Mouse (Mus musculus) midbrain, embryonic 12.5 days (tissue): Measurements from ENCODE around the gene Sec16a. TPM values are rescaled to one million over a fixed set of nuclear protein-coding genes. Genes with fewer than 3 reads are reported as not detected.
A peak's percentile ranks its signal among the peaks of the same experiment; 100 is the strongest.

Source experiments
- ATAC-seq: fragments of 200-750 bp; cut with Nextera tagmentation; 2 replicates; pipeline ENCODE4 v1.8.0; 2017; ENCODE audit warnings: low read depth, moderate TSS enrichment, moderate library complexity; ENCODE audit not compliant: low FRiP score
- H3K27ac ChIP-seq: fragments of 300-500 bp; sonication (generic); replicated peaks from 2 replicates; pipeline ENCODE4 v1.5.1; 2016; ENCODE audit warnings: mild to moderate bottlenecking
- H3K27me3 ChIP-seq: fragments of 300-500 bp; sonication (generic); 2 replicates; pipeline ENCODE4 v1.6.1; 2016; ENCODE audit warnings: mild to moderate bottlenecking
- H3K36me3 ChIP-seq: fragments of 300-500 bp; sonication (generic); 2 replicates; pipeline ENCODE4 v1.6.1; 2016
- H3K4me1 ChIP-seq: fragments of 300-500 bp; sonication (generic); 2 replicates; pipeline ENCODE4 v1.6.1; 2016
- H3K4me2 ChIP-seq: fragments of 300-500 bp; sonication (generic); replicated peaks from 2 replicates; pipeline ENCODE4 v1.6.1; 2016; ENCODE audit warnings: mild to moderate bottlenecking, moderate library complexity
- H3K4me3 ChIP-seq: fragments of 300-500 bp; sonication (generic); 2 replicates; pipeline ENCODE4 v1.5.1; 2016; ENCODE audit warnings: mild to moderate bottlenecking
- H3K9ac ChIP-seq: fragments of 300-500 bp; sonication (generic); replicated peaks from 2 replicates; pipeline ENCODE4 v1.6.1; 2016; ENCODE audit warnings: mild to moderate bottlenecking, moderate library complexity
- H3K9me3 ChIP-seq: fragments of 300-500 bp; sonication (generic); 2 replicates; pipeline ENCODE4 v1.6.1; 2016; ENCODE audit warnings: mild to moderate bottlenecking
- WGBS: fragments of 180-500 bp; shearing (Covaris S2); methylation state at CpG from one replicate; pipeline ENCODE4 v1.1.7; 2016; 5-methylcytosine and 5-hydroxymethylcytosine counted together
- polyA plus RNA-seq: library from polyadenylated mRNA; unstranded; fragments of >200 nt; fragmentation: Nextera tagmentation; extraction: Ambion mirVana; gene quantifications from 2 replicates; pipeline ENCODE4 v1.2.1, GENCODE M21; 2016

The Sec16a gene
- polyA plus RNA-seq, 1 experiment from 2014 or later: 29.3 TPM

- Histone ChIP-seq H3K4me2 (no peak overlapping the region), H3K9ac (no peak overlapping the region), H3K4me3 (no peak overlapping the region), H3K27me3 (no peaks in the 10 kb centered on the region), H3K4me1 (peaks cover 27% of the 10 kb centered on the region), H3K27ac (no peak overlapping the region), H3K9me3 (no peaks in the 10 kb centered on the region), H3K36me3 (peaks cover 100% of the 10 kb centered on the region)
- WGBS: 88% methylated on average over 6 of the region's 6 CpGs
- ATAC-seq: no peak
Measured at GRCm38 (mm10) chr2:26471652-26472285, 26.8 kb upstream of the Sec16a start.

GRCm38 (mm10) chr2:26470967-26471366 lies 26.0 kb upstream of the Sec16a start:
- Histone ChIP-seq H3K9me3 (no peaks in the 10 kb centered on the region), H3K27ac (no peak overlapping the region), H3K9ac (no peak overlapping the region), H3K4me1 (peaks cover 19% of the 10 kb centered on the region), H3K4me3 (no peak overlapping the region), H3K36me3 (peaks cover 100% of the 10 kb centered on the region), H3K4me2 (no peak overlapping the region), H3K27me3 (no peaks in the 10 kb centered on the region)
- ATAC-seq: no peak
- 93% methylated on average over 17 of the region's 17 CpGs for WGBS

- Histone ChIP-seq H3K27me3 (no peaks in the 10 kb centered on the region), H3K4me3 (no peak overlapping the region), H3K9me3 (no peaks in the 10 kb centered on the region), H3K9ac (no peak overlapping the region), H3K27ac (0 out of 2 replicates have a peak overlapping the region, but pooled peaks have one; percentile 3), H3K4me1 (0 out of 2 replicates have a peak, but pooled peaks cover 4% of the 10 kb centered on the region), H3K4me2 (no peak overlapping the region), H3K36me3 (peaks cover 98% of the 10 kb centered on the region)
- no peak for ATAC-seq
- 94% methylated on average over 15 of the region's 15 CpGs for WGBS
Measured at GRCm38 (mm10) chr2:26468376-26468775, 23.4 kb upstream of the Sec16a start.

GRCm38 (mm10) chr2:26463412-26463811 lies 18.4 kb upstream of the Sec16a start:
- H3K9me3 ChIP-seq: no peaks in the 10 kb centered on the region
- peaks cover 9% of the 10 kb centered on the region; the same call in 1 of the 2 replicates for H3K4me1 ChIP-seq
- WGBS: 94% methylated on average over 6 of the region's 6 CpGs
- H3K9ac ChIP-seq: no peak overlapping the region
- H3K4me3 ChIP-seq: no peak overlapping the region
- ATAC-seq: no peak
- H3K36me3 ChIP-seq: peaks cover 95% of the 10 kb centered on the region
- no peak overlapping the region for H3K4me2 ChIP-seq
- no peaks in the 10 kb centered on the region for H3K27me3 ChIP-seq
- no peak overlapping the region; the same call in 1 of the 2 replicates for H3K27ac ChIP-seq

GRCm38 (mm10) chr2:26462980-26463379 lies 18.0 kb upstream of the Sec16a start:
- Histone ChIP-seq H3K4me1 (peaks cover 9% of the 10 kb centered on the region; the same call in 1 of the 2 replicates), H3K4me3 (no peak overlapping the region), H3K27me3 (no peaks in the 10 kb centered on the region), H3K9ac (no peak overlapping the region), H3K36me3 (peaks cover 95% of the 10 kb centered on the region), H3K9me3 (no peaks in the 10 kb centered on the region), H3K4me2 (no peak overlapping the region), H3K27ac (no peak overlapping the region)
- WGBS: 88% methylated on average over 3 of the region's 3 CpGs
- ATAC-seq: no peak

GRCm38 (mm10) chr2:26461667-26462066 lies 16.7 kb upstream of the Sec16a start:
- ATAC-seq: no peak
- Histone ChIP-seq H3K36me3 (peaks cover 87% of the 10 kb centered on the region), H3K4me1 (peaks cover 5% of the 10 kb centered on the region; the same call in 1 of the 2 replicates), H3K9me3 (no peaks in the 10 kb centered on the region), H3K4me2 (no peak overlapping the region), H3K9ac (no peak overlapping the region), H3K27ac (0 out of 2 replicates have a peak overlapping the region, but pooled peaks have one; percentile 3), H3K4me3 (no peak overlapping the region), H3K27me3 (no peaks in the 10 kb centered on the region)
- 93% methylated on average over 5 of the region's 5 CpGs for WGBS

GRCm38 (mm10) chr2:26460837-26461236 lies 15.8 kb upstream of the Sec16a start:
- peaks cover 79% of the 10 kb centered on the region for H3K36me3 ChIP-seq
- no peak for ATAC-seq
- H3K4me1 ChIP-seq: peaks cover 5% of the 10 kb centered on the region; the same call in 1 of the 2 replicates
- WGBS: 95% methylated on average over 13 of the region's 13 CpGs
- H3K4me3 ChIP-seq: no peak overlapping the region
- H3K4me2 ChIP-seq: no peak overlapping the region
- H3K27ac ChIP-seq: 0 out of 2 replicates have a peak overlapping the region, but pooled peaks have one; percentile 39
- H3K9ac ChIP-seq: no peak overlapping the region
- H3K27me3 ChIP-seq: no peaks in the 10 kb centered on the region
- H3K9me3 ChIP-seq: no peaks in the 10 kb centered on the region

GRCm38 (mm10) chr2:26460097-26460646 lies 15.2 kb upstream of the Sec16a start:
- no peak overlapping the region for H3K4me3 ChIP-seq
- peaks cover 74% of the 10 kb centered on the region for H3K36me3 ChIP-seq
- no peaks in the 10 kb centered on the region for H3K27me3 ChIP-seq
- H3K4me2 ChIP-seq: no peak overlapping the region
- 93% methylated on average over 16 of the region's 16 CpGs for WGBS
- peak overlapping the region; percentile 42; the same call in 1 of the 2 replicates for H3K27ac ChIP-seq
- no peaks in the 10 kb centered on the region for H3K9me3 ChIP-seq
- no peak overlapping the region for H3K9ac ChIP-seq
- 0 out of 2 replicates have a peak, but pooled peaks have one; percentile 13 for ATAC-seq
- peaks cover 5% of the 10 kb centered on the region; the same call in 1 of the 2 replicates for H3K4me1 ChIP-seq

GRCm38 (mm10) chr2:26459478-26459877 lies 14.5 kb upstream of the Sec16a start:
- H3K4me2 ChIP-seq: no peak overlapping the region
- no peaks in the 10 kb centered on the region for H3K27me3 ChIP-seq
- 39% methylated on average over 6 of the region's 6 CpGs for WGBS
- ATAC-seq: peak; percentile 35; the same call in 1 of the 2 replicates
- H3K4me1 ChIP-seq: peaks cover 5% of the 10 kb centered on the region; the same call in 1 of the 2 replicates
- H3K4me3 ChIP-seq: no peak overlapping the region
- H3K9ac ChIP-seq: peak overlapping the region; percentile 11; the same call in 1 of the 2 replicates
- peak overlapping the region; percentile 42; the same call in 1 of the 2 replicates for H3K27ac ChIP-seq
- H3K9me3 ChIP-seq: no peaks in the 10 kb centered on the region
- H3K36me3 ChIP-seq: peaks cover 67% of the 10 kb centered on the region

- Histone ChIP-seq H3K36me3 (peaks cover 59% of the 10 kb centered on the region), H3K4me2 (no peak overlapping the region), H3K4me1 (peaks cover 5% of the 10 kb centered on the region; the same call in 1 of the 2 replicates), H3K4me3 (no peak overlapping the region), H3K27me3 (no peaks in the 10 kb centered on the region), H3K9ac (no peak overlapping the region), H3K27ac (0 out of 2 replicates have a peak overlapping the region, but pooled peaks have one; percentile 15), H3K9me3 (no peaks in the 10 kb centered on the region)
- ATAC-seq: 0 out of 2 replicates have a peak, but pooled peaks have one; percentile 7
- WGBS: 40% methylated on average over 7 of the region's 7 CpGs
Measured at GRCm38 (mm10) chr2:26458402-26459124, 13.5 kb upstream of the Sec16a start.

GRCm38 (mm10) chr2:26449121-26450060 lies 4.4 kb upstream of the Sec16a start:
- WGBS: 22% methylated on average over 5 of the region's 5 CpGs
- H3K27me3 ChIP-seq: no peaks in the 10 kb centered on the region

More at GRCm38 (mm10) chr2:26449121-26450060, 4.4 kb upstream of the Sec16a start:
- no peaks in the 10 kb centered on the region for H3K9me3 ChIP-seq
- H3K9ac ChIP-seq: no peak overlapping the region
- peaks cover 23% of the 10 kb centered on the region for H3K4me1 ChIP-seq
- H3K4me3 ChIP-seq: no peak overlapping the region
- no peak overlapping the region for H3K4me2 ChIP-seq
- no peak overlapping the region for H3K27ac ChIP-seq
- ATAC-seq: no peak
- no peaks in the 10 kb centered on the region for H3K36me3 ChIP-seq
